Mouse (Mus musculus) right cerebral cortex, adult 2 months (tissue): ENCODE measurements around the gene Mtln.

Source experiments
- DNase-seq, 2 experiments: peaks; one replicate each; pipeline ENCODE4 v3.0.0; 2021 to 2022; ENCODE audit warnings: low spot score in 2 of 2

Mtln gene

DNA sequence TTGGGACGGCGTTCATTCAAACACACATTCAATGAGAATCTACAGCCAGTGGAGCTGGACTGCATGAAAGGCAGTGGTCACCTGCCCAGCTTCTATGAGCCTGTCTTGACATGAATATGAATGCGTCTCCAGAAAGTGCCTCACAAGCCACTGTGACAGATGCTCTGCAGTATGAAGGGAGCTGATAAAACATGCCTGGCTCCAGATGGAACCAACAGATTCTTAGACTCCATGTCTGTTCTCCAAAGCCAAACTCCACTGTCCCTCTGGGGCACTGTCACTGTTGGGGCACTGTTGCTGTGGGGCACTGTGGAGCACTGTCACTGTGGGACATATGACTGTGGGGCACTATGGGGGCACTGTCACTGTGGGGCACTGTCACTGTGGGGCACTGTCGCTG lies 38.2 kb downstream of the Mtln start:
- no peak for DNase-seq

DNA sequence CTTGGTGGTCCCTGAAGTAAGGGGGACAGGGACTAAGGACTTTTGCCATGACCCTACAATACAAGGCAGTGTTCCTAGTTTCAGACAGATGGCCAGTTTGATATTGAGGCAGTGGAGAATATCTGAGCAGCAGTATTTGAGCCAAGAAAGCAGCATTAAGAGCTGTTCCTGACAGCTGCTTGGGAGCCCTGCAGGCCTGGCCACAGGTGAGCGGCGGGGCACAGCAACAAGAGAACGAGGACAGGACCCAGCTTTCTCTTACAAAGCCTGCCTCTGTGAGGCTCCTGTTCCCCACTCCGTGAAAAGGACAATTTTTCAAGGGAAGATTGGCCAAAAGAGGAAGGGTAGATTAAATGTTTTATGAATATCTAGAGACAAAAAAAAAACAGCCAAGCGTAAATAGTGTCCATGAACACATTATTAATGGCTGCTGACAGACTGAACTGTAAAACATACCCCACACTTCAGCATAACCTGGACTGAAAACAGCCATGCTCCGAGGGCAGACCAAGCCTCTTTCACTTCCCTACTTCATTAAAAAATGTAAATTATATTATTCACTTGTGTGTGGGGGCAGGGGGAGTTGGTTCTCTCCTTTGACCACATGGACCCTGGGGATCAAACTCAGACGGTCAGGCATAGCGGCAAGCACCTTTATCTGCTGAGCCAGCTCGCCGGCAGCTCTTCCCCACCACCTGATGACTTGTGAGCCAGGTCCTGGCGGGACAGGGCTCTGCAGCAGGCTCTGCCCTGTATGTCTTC lies 40.3 kb downstream of the Mtln start:
- DNase-seq = no peak

GRCm38 (mm10) chr2:127749376-127749775 lies 42.9 kb downstream of the Mtln start:
- no peak for DNase-seq

GRCm38 (mm10) chr2:127748316-127748715 lies 44.0 kb downstream of the Mtln start:
- no peak for DNase-seq

- DNase-seq = no peak
Measured at GRCm38 (mm10) chr2:127742637-127743036, 49.7 kb downstream of the Mtln start.
